Mouse (Mus musculus): ENCODE measurements around the gene Runx3. TPM values are rescaled to one million over a fixed set of nuclear protein-coding genes. Genes with fewer than 3 reads are reported as not detected.

Gene Runx3
- polyA plus RNA-seq, 1 experiment = 20.8 TPM

GRCm38 (mm10) chr4:135159663-135160062, 39.2 kb downstream of the Runx3 start:
- no peak for TF ChIP-seq POLR2A (IDR thresholded peaks at IDR 0.05; ENCODE audit: borderline replicate concordance, control insufficient read depth, low read depth, low read length)
- no peak for TF ChIP-seq CTCF (IDR thresholded peaks at IDR 0.05; ENCODE audit: control insufficient read depth, insufficient read depth, low read length)
- Histone ChIP-seq H3K27ac (ENCODE audit: control insufficient read depth, insufficient read depth, low read depth, low read length, poor library complexity) (no peak overlapping the region), H3K4me1 (ENCODE audit: control insufficient read depth, insufficient read depth, low read length) (no peaks in the 10 kb centered on the region; the same call in none of the 2 replicates), H3K4me3 (replicated peaks; ENCODE audit: control insufficient read depth, low read depth, low read length) (no peak overlapping the region)
- WGBS = 46% methylated on average over 2 of the region's 2 CpGs

- WGBS = 53% methylated on average over 3 of the region's 3 CpGs
- Histone ChIP-seq H3K4me3 (replicated peaks; ENCODE audit: control insufficient read depth, low read depth, low read length) (no peak overlapping the region), H3K4me1 (ENCODE audit: control insufficient read depth, insufficient read depth, low read length) (no peaks in the 10 kb centered on the region; the same call in none of the 2 replicates), H3K27ac (ENCODE audit: control insufficient read depth, insufficient read depth, low read depth, low read length, poor library complexity) (no peak overlapping the region)
- TF ChIP-seq CTCF (IDR thresholded peaks at IDR 0.05; ENCODE audit: control insufficient read depth, insufficient read depth, low read length) (no peak), POLR2A (IDR thresholded peaks at IDR 0.05; ENCODE audit: borderline replicate concordance, control insufficient read depth, low read depth, low read length) (no peak)
Measured at GRCm38 (mm10) chr4:135160168-135160567, 39.7 kb downstream of the Runx3 start.

GRCm38 (mm10) chr4:135161441-135161840, 41.0 kb downstream of the Runx3 start:
- no peak overlapping the region for H3K4me3 ChIP-seq (replicated peaks; ENCODE audit: control insufficient read depth, low read depth, low read length)
- 82% methylated on average over 11 of the region's 11 CpGs for WGBS
- no peak overlapping the region for H3K27ac ChIP-seq (ENCODE audit: control insufficient read depth, insufficient read depth, low read depth, low read length, poor library complexity)
- no peaks in the 10 kb centered on the region; the same call in none of the 2 replicates for H3K4me1 ChIP-seq (ENCODE audit: control insufficient read depth, insufficient read depth, low read length)
- TF ChIP-seq POLR2A (IDR thresholded peaks at IDR 0.05; ENCODE audit: borderline replicate concordance, control insufficient read depth, low read depth, low read length) (no peak), CTCF (IDR thresholded peaks at IDR 0.05; ENCODE audit: control insufficient read depth, insufficient read depth, low read length) (no peak)

- TF ChIP-seq POLR2A (IDR thresholded peaks at IDR 0.05; ENCODE audit: borderline replicate concordance, control insufficient read depth, low read depth, low read length) (no peak), CTCF (IDR thresholded peaks at IDR 0.05; ENCODE audit: control insufficient read depth, insufficient read depth, low read length) (no peak)
- Histone ChIP-seq H3K27ac (ENCODE audit: control insufficient read depth, insufficient read depth, low read depth, low read length, poor library complexity) (no peak overlapping the region), H3K4me1 (ENCODE audit: control insufficient read depth, insufficient read depth, low read length) (no peaks in the 10 kb centered on the region), H3K4me3 (replicated peaks; ENCODE audit: control insufficient read depth, low read depth, low read length) (no peak overlapping the region)
- 76% methylated on average over 6 of the region's 6 CpGs for WGBS
Measured at GRCm38 (mm10) chr4:135165761-135166160, 45.3 kb downstream of the Runx3 start.

- no peak overlapping the region for H3K27ac ChIP-seq (ENCODE audit: control insufficient read depth, insufficient read depth, low read depth, low read length, poor library complexity)
- H3K4me3 ChIP-seq (replicated peaks; ENCODE audit: control insufficient read depth, low read depth, low read length) = no peak overlapping the region
- H3K4me1 ChIP-seq (ENCODE audit: control insufficient read depth, insufficient read depth, low read length) = no peaks in the 10 kb centered on the region; the same call in 1 of the 2 replicates
- TF ChIP-seq CTCF (IDR thresholded peaks at IDR 0.05; ENCODE audit: control insufficient read depth, insufficient read depth, low read length) (no peak), POLR2A (IDR thresholded peaks at IDR 0.05; ENCODE audit: borderline replicate concordance, control insufficient read depth, low read depth, low read length) (no peak)
- 71% methylated on average over 23 of the region's 23 CpGs for WGBS
Measured at GRCm38 (mm10) chr4:135166413-135167225, 46.2 kb downstream of the Runx3 start.

GRCm38 (mm10) chr4:135167816-135168527, 47.5 kb downstream of the Runx3 start:
- 53% methylated on average over 7 of the region's 7 CpGs for WGBS
- Histone ChIP-seq H3K27ac (ENCODE audit: control insufficient read depth, insufficient read depth, low read depth, low read length, poor library complexity) (no peak overlapping the region), H3K4me3 (replicated peaks; ENCODE audit: control insufficient read depth, low read depth, low read length) (no peak overlapping the region), H3K4me1 (ENCODE audit: control insufficient read depth, insufficient read depth, low read length) (no peaks in the 10 kb centered on the region; the same call in 1 of the 2 replicates)
- TF ChIP-seq CTCF (IDR thresholded peaks at IDR 0.05; ENCODE audit: control insufficient read depth, insufficient read depth, low read length) = no peak
- no peak for TF ChIP-seq POLR2A (IDR thresholded peaks at IDR 0.05; ENCODE audit: borderline replicate concordance, control insufficient read depth, low read depth, low read length)

GRCm38 (mm10) chr4:135169096-135169495, 48.6 kb downstream of the Runx3 start:
- Histone ChIP-seq H3K27ac (ENCODE audit: control insufficient read depth, insufficient read depth, low read depth, low read length, poor library complexity) (no peak overlapping the region), H3K4me1 (ENCODE audit: control insufficient read depth, insufficient read depth, low read length) (no peaks in the 10 kb centered on the region; the same call in 1 of the 2 replicates), H3K4me3 (replicated peaks; ENCODE audit: control insufficient read depth, low read depth, low read length) (no peak overlapping the region)
- TF ChIP-seq CTCF (IDR thresholded peaks at IDR 0.05; ENCODE audit: control insufficient read depth, insufficient read depth, low read length) = no peak
- TF ChIP-seq POLR2A (IDR thresholded peaks at IDR 0.05; ENCODE audit: borderline replicate concordance, control insufficient read depth, low read depth, low read length) = no peak
- WGBS = 82% methylated on average over 10 of the region's 10 CpGs

- Histone ChIP-seq H3K27ac (ENCODE audit: control insufficient read depth, insufficient read depth, low read depth, low read length, poor library complexity) (no peak overlapping the region), H3K4me1 (ENCODE audit: control insufficient read depth, insufficient read depth, low read length) (no peaks in the 10 kb centered on the region; the same call in 1 of the 2 replicates), H3K4me3 (replicated peaks; ENCODE audit: control insufficient read depth, low read depth, low read length) (no peak overlapping the region)
- TF ChIP-seq POLR2A (IDR thresholded peaks at IDR 0.05; ENCODE audit: borderline replicate concordance, control insufficient read depth, low read depth, low read length) (no peak), CTCF (IDR thresholded peaks at IDR 0.05; ENCODE audit: control insufficient read depth, insufficient read depth, low read length) (no peak)
- WGBS = 79% methylated on average over 4 of the region's 4 CpGs
Measured at GRCm38 (mm10) chr4:135169501-135169900, 49.0 kb downstream of the Runx3 start.
